Mouse (Mus musculus): ENCODE measurements at regions not wholly inside any gene's neighbourhood (a gene's known extent, or its start where the extent isn't known, plus 50 kb on each side); places are given as distances from the start of the nearest gene placed in this dataset.
A peak's percentile ranks its signal among the peaks of the same experiment; 100 is the strongest.

DNA sequence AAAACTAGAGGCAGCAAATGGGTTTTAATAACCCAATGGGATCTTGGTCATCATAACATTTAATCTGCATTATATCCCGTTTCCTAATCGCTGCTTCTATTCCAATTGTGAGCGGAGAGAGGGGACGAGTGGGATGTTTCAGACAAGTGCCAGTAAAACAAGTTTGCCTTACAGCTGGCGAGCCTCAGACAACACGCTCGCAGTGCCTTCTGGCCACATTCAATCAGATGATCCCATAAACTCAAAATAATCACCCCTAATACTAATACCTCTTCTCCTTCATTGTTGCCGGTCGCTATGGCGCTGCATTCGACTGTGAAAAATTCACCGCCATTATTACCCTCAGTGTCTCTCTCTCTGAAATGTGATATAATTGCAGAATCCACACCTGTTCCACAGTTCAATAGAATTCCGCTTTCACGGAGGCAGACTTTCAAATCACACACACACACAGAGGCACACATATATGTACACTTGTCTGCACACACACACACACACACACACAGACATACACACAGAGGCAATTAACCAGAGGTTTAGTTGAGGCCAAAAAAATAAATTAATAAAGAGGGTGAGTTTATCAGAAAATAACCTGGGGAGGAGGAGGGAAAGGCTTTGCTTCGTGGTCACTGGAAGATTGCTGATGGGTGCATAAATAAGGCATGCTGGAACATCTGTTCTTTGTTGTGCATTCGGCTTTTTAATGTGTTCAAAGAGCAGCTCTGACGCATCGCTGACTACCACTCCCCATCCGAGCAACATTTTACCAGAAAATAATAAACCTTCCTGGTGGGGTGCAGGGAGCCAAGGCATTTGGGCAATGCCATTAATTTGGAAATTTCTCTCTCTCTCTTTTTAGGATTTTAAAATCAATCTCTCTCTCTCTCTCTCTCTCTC, 248.9 kb downstream of the Satb1 start:
- Histone ChIP-seq H3K9ac (replicated peaks) (no peak overlapping the region), H3K9me3 (ENCODE audit: low read length) (no peaks in the 10 kb centered on the region), H3K36me3 (replicated peaks; ENCODE audit: insufficient read depth, low read length) (no peaks in the 10 kb centered on the region), H3K27ac (ENCODE audit: low read depth) (no peak overlapping the region), H3K27me3 (ENCODE audit: insufficient read depth, low read length) (no peaks in the 10 kb centered on the region), H3K4me2 (ENCODE audit: low read depth, low read length) (no peak overlapping the region), H3K4me1 (ENCODE audit: insufficient read depth) (no peaks in the 10 kb centered on the region), H3K4me3 (ENCODE audit: low read depth, low read length) (no peak overlapping the region)
- no peak for DNase-seq
- TF ChIP-seq CTCF (IDR thresholded peaks at IDR 0.05; ENCODE audit: low read depth) (no peak), EP300 (IDR thresholded peaks at IDR 0.05; ENCODE audit: low read depth) (no peak)
- ATAC-seq = no peak
- WGBS (ENCODE audit: insufficient replicate concordance) = 81% methylated on average over 19 of the region's 19 CpGs

DNA sequence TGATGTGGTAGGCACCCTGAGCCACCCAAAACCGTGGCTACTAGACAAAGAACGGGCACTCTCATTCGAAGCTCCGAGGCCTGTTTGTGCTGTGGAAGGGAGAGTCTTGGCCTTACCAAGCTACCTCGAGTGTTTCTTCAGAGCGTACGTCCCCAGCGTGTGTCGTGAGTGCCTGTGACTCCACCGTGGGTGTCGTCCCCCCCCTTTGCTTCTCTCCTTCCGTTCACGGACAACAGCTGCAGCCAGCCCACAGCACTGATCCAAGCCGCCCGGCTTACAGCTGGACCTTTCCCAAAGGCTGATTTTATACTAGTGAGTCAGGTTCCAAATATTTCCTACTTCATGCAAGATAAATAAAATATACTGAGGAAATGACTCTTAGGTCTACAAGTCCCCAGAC, 249.8 kb downstream of the Satb1 start:
- 86% methylated on average over 15 of the region's 15 CpGs for WGBS (ENCODE audit: insufficient replicate concordance)
- Histone ChIP-seq H3K4me2 (ENCODE audit: low read depth, low read length) (no peak overlapping the region), H3K36me3 (replicated peaks; ENCODE audit: insufficient read depth, low read length) (no peaks in the 10 kb centered on the region), H3K27me3 (ENCODE audit: insufficient read depth, low read length) (no peaks in the 10 kb centered on the region), H3K9ac (replicated peaks) (no peak overlapping the region), H3K4me1 (ENCODE audit: insufficient read depth) (no peaks in the 10 kb centered on the region), H3K27ac (ENCODE audit: low read depth) (no peak overlapping the region), H3K9me3 (ENCODE audit: low read length) (no peaks in the 10 kb centered on the region), H3K4me3 (ENCODE audit: low read depth, low read length) (no peak overlapping the region)
- TF ChIP-seq EP300 (IDR thresholded peaks at IDR 0.05; ENCODE audit: low read depth) (no peak), CTCF (IDR thresholded peaks at IDR 0.05; ENCODE audit: low read depth) (no peak)
- DNase-seq = no peak
- no peak for ATAC-seq

DNA sequence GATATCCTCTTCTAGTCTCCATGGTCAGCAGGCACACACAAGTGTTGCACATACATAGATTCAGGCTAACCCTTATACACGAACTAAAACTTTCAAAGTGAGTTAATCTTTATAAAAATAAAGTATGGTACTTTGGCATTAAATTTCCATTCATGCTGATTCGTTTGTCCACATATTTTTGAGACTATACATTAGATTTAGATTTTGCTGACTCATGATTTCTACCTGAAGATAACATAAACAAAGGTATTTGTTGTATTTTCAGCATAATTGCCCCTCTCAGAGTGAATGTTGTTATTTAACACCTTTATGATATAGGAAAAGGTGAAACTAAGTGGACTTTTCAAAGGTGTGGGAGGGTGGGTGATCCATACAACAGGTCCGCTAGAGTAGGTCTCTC, 277.2 kb downstream of the Satb1 start:
- no peak overlapping the region for H3K4me3 ChIP-seq (ENCODE audit: low read depth, low read length)
- H3K4me2 ChIP-seq (ENCODE audit: low read depth, low read length) = no peak overlapping the region
- DNase-seq (no peak), ATAC-seq (no peak)
- H3K9me3 ChIP-seq (ENCODE audit: low read length) = no peaks in the 10 kb centered on the region
- no peak overlapping the region for H3K9ac ChIP-seq (replicated peaks)
- H3K27me3 ChIP-seq (ENCODE audit: insufficient read depth, low read length) = no peaks in the 10 kb centered on the region
- 72% methylated on average over 3 of the region's 3 CpGs for WGBS (ENCODE audit: insufficient replicate concordance)
- TF ChIP-seq CTCF (IDR thresholded peaks at IDR 0.05; ENCODE audit: low read depth) (no peak), EP300 (IDR thresholded peaks at IDR 0.05; ENCODE audit: low read depth) (no peak)
- H3K36me3 ChIP-seq (replicated peaks; ENCODE audit: insufficient read depth, low read length) = no peaks in the 10 kb centered on the region
- no peak overlapping the region for H3K27ac ChIP-seq (ENCODE audit: low read depth)
- no peaks in the 10 kb centered on the region for H3K4me1 ChIP-seq (ENCODE audit: insufficient read depth)

DNA sequence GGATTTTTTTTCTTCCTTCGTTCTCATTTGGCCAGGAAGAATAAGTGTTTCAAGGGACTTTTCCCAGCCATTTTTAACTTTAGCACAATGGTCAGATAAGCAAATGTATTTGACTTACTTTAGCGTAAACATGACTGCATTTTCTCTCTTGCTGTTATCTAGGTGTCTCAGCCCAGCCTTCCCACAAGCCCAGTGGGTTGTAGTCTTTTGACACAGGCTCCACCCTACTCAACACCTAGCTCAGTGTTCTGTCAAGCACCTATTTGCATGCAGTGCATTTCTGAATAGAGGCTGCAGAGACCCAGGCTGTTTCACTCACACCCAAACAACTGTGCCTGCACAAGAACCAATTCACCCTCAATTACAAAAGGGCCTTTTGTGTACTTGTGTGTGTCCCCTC, 278.6 kb downstream of the Satb1 start:
- H3K4me3 ChIP-seq (ENCODE audit: low read depth, low read length) = no peak overlapping the region
- no peaks in the 10 kb centered on the region for H3K36me3 ChIP-seq (replicated peaks; ENCODE audit: insufficient read depth, low read length)
- 43% methylated on average over 2 of the region's 2 CpGs for WGBS (ENCODE audit: insufficient replicate concordance)
- no peaks in the 10 kb centered on the region for H3K4me1 ChIP-seq (ENCODE audit: insufficient read depth)
- ATAC-seq = no peak
- no peak overlapping the region for H3K4me2 ChIP-seq (ENCODE audit: low read depth, low read length)
- no peak for TF ChIP-seq EP300 (IDR thresholded peaks at IDR 0.05; ENCODE audit: low read depth)
- TF ChIP-seq CTCF (IDR thresholded peaks at IDR 0.05; ENCODE audit: low read depth) = no peak
- H3K9me3 ChIP-seq (ENCODE audit: low read length) = no peaks in the 10 kb centered on the region
- no peaks in the 10 kb centered on the region for H3K27me3 ChIP-seq (ENCODE audit: insufficient read depth, low read length)
- H3K27ac ChIP-seq (ENCODE audit: low read depth) = no peak overlapping the region
- H3K9ac ChIP-seq (replicated peaks) = no peak overlapping the region
- no peak for DNase-seq

DNA sequence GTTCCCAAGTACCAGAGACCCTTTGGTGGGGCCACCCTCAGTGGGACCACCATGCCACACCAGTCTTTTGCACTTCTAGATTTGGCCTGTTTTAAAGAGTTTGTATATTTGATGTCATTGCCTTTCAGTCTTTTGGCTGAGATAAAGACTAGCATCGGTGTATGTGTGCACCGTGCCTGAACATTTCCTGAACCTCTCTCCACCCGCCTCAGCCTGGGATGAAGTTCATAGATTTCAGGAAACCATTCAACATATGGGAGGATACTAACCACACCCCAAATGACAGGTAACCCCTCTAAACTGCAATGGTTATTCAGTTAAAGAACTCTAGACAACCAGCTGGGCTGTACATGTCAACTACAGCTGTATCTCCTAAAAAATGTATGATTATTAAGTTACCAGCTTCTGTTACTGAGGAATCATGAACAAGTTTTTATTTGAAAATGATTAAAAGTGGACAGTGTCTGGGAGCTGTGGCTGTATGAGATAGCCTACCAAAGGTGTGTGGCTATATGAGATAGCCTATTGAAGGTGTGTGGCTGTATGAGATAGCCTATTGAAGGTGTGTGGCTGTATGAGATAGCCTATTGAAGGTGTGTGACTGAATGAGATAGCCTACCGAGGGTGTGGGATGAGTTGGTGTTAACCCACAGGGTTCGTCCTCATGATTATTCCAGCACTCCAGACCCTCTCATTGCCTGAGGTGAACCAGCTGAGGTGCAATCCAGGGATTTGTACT, 280.6 kb downstream of the Satb1 start:
- Histone ChIP-seq H3K27ac (ENCODE audit: low read depth) (no peak overlapping the region), H3K27me3 (ENCODE audit: insufficient read depth, low read length) (no peaks in the 10 kb centered on the region), H3K4me1 (ENCODE audit: insufficient read depth) (no peaks in the 10 kb centered on the region), H3K9ac (replicated peaks) (no peak overlapping the region), H3K9me3 (ENCODE audit: low read length) (no peaks in the 10 kb centered on the region), H3K36me3 (replicated peaks; ENCODE audit: insufficient read depth, low read length) (no peaks in the 10 kb centered on the region), H3K4me3 (ENCODE audit: low read depth, low read length) (no peak overlapping the region), H3K4me2 (ENCODE audit: low read depth, low read length) (no peak overlapping the region)
- DNase-seq (no peak), ATAC-seq (peak; percentile 57)
- 69% methylated on average over 5 of the region's 5 CpGs for WGBS (ENCODE audit: insufficient replicate concordance)
- TF ChIP-seq CTCF (IDR thresholded peaks at IDR 0.05; ENCODE audit: low read depth) (no peak), EP300 (IDR thresholded peaks at IDR 0.05; ENCODE audit: low read depth) (no peak)

DNA sequence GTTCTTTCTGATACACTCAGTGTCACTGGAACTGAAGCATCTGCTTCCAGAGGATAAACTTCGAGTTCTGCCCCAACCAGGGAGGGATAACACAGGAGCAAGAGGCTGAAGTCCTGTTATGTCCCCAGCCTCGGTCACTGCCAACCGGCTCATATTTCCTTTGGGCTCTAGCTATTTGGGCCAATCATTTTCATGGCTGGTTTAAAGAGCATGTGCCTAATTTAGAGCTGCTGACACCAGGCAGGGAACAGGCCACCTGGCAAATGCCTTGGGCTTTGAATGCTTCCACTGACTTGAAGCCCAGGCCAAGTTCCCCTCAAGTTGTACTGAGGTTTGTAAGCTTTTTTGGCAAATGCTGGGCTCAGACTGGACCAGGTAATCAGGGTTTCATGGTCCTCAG, 286.1 kb downstream of the Satb1 start:
- no peak for TF ChIP-seq EP300 (IDR thresholded peaks at IDR 0.05; ENCODE audit: low read depth)
- 59% methylated on average over 3 of the region's 3 CpGs for WGBS (ENCODE audit: insufficient replicate concordance)

More for the DNA sequence above, 286.1 kb downstream of the Satb1 start:
- Histone ChIP-seq H3K4me2 (ENCODE audit: low read depth, low read length) (no peak overlapping the region), H3K4me3 (ENCODE audit: low read depth, low read length) (no peak overlapping the region), H3K4me1 (ENCODE audit: insufficient read depth) (no peaks in the 10 kb centered on the region), H3K27ac (ENCODE audit: low read depth) (no peak overlapping the region), H3K9me3 (ENCODE audit: low read length) (no peaks in the 10 kb centered on the region), H3K27me3 (ENCODE audit: insufficient read depth, low read length) (no peaks in the 10 kb centered on the region), H3K36me3 (replicated peaks; ENCODE audit: insufficient read depth, low read length) (no peaks in the 10 kb centered on the region), H3K9ac (replicated peaks) (no peak overlapping the region)
- ATAC-seq = no peak
- DNase-seq = no peak

All from liver, postnatal 0 days (tissue).